Mouse (Mus musculus) cerebral cortex, adult 2 months (tissue): ENCODE measurements around the gene Ttc7.

Source experiments
- WGBS: fragments of 180-500 bp; shearing (Covaris S2); methylation state at CpG from one replicate; pipeline ENCODE4 v1.1.7; 2018; 5-methylcytosine and 5-hydroxymethylcytosine counted together

Gene Ttc7

DNA sequence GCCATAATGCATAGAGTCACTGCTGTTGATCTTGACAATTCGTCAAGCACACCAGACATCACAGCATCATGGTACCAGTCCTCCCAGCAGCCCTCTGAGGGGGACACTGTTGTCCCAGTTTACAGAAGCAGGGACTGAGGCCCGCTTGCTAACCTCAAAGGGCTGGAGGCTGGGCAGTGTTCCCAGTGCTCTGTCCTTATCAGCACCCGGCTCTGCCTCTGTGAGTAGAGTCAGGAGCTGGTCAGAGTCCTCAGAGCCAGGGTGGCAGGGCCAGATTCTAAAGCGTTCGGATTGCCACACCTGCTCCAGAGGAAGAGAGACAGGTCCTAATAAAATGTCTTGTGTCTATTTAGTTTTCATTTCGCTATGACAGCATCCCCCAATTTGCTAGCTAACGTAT is 55.0 kb downstream of the Ttc7 start:
- 91% methylated on average over 7 of the region's 7 CpGs for WGBS

DNA sequence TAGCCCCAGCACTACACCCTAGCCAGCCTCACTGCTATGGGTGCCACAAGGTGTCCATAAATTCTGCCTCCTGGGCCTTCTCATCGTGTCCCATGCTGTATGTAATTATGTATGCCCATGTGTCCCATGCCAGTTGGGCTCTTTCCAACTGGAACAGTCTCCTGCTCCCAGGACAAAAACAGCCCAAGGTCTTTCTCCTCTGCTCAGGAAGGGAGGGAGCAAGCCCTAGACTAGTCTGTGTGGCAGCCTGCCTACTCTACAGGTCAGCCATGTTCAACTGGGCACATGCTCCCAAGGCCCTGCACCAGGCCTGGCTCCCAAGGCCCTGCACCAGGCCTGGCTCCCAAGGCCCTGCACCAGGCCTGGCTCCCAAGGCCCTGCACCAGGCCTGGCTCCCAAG is 56.4 kb downstream of the Ttc7 start:
- WGBS, result 30% methylated on average over 1 of the region's 1 CpGs

DNA sequence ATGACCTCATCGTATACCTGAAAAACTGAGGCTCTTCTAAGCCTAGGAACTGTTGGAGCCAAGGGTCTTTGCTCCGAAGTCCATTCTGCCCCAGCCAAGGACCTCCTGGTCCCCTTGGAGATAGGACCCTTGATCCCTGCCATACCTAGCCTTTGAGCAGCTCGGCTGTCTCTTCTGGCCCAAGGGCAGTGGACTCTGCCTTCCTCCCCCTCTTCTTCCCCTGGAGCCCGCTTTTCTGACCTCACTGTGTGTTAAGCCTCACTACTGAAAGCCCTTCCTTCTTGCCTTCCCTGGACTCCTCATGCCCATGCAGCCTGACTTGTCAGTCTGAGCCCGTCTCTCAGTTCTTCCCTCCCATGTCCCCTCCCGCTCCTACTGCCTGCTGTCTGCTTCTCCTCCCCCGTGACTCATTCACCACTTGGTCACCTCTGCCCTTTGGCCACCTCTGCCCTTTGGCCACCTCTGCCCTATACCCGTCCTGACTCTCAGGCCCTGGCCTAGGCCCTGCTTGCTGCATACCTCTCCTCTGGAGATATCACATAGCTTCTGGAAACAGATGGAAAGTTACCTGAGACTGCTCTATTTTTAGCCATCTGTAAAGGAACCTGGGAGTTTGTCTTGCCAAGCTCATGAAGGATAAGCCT is 60.5 kb downstream of the Ttc7 start:
- 92% methylated on average over 8 of the region's 8 CpGs for WGBS

DNA sequence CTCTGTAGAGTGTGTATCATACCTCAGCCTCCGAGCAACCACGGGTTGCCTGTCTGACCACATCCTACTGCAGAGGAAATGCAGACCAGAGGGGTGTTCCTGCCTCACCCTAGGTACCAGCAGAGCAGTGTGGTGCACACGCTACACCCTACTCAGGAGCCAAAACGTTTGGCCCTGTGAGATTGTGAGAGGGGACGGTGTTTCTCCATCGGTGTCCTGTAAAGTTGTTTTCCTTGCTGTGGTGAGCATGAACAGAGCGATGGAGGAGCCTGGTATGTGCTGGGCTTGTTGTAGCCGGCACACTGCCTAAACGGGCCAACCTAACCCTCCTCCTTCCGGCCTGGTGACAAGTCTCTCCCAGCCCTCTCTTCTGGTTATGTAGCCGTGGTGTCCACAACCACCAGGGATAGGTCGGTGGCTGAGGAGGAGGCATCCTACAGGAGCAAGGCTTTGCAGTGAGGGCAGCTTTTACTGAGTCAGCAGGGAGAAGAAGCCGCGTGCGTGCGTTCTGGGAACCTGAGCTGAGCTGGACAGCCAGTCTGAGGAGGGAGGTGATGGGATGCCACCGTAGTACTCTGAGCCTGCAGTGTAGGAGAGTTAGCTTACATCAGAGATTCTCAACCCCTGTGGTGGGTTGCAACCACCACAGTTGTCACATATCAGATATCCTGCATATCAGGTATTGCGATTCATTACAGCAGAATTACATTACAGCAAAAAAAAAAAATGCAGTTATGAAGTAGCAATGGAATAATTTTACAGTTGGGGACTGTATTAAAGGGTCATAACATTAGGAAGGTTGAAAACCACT is 62.0 kb downstream of the Ttc7 start:
- 76% methylated on average over 18 of the region's 18 CpGs for WGBS

- 84% methylated on average over 4 of the region's 4 CpGs for WGBS
Observed at GRCm38 (mm10) chr17:87345252-87345593, 62.5 kb downstream of the Ttc7 start.

- WGBS, result 65% methylated on average over 9 of the region's 9 CpGs
Observed at GRCm38 (mm10) chr17:87348353-87348752, 65.7 kb downstream of the Ttc7 start.

- WGBS, result 48% methylated on average over 9 of the region's 9 CpGs
Observed at GRCm38 (mm10) chr17:87349069-87349468, 66.4 kb downstream of the Ttc7 start.

DNA sequence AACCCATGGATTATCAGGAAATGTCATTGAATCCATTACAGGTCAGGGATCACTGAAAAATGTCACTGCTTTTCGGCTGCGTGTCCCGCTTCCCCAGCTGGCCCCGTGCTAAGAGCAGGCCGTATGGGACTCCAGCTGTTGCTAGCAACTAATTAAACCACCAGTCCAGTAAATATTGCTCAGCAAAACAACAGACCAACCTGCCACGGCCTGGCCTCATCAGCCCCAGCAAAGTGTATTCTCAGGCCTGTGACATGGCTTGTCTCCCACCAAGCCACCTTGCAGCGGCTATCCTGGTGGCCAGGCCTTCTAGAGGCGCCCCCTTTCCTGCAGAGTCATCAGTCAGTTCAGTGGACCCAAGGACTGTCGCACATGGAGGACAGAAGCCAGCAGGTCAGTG is 66.9 kb downstream of the Ttc7 start:
- WGBS, result 97% methylated on average over 9 of the region's 9 CpGs

GRCm38 (mm10) chr17:87350471-87351240 is 68.0 kb downstream of the Ttc7 start:
- 84% methylated on average over 13 of the region's 13 CpGs for WGBS

GRCm38 (mm10) chr17:87351241-87352105 is 68.8 kb downstream of the Ttc7 start:
- 59% methylated on average over 20 of the region's 20 CpGs for WGBS

DNA sequence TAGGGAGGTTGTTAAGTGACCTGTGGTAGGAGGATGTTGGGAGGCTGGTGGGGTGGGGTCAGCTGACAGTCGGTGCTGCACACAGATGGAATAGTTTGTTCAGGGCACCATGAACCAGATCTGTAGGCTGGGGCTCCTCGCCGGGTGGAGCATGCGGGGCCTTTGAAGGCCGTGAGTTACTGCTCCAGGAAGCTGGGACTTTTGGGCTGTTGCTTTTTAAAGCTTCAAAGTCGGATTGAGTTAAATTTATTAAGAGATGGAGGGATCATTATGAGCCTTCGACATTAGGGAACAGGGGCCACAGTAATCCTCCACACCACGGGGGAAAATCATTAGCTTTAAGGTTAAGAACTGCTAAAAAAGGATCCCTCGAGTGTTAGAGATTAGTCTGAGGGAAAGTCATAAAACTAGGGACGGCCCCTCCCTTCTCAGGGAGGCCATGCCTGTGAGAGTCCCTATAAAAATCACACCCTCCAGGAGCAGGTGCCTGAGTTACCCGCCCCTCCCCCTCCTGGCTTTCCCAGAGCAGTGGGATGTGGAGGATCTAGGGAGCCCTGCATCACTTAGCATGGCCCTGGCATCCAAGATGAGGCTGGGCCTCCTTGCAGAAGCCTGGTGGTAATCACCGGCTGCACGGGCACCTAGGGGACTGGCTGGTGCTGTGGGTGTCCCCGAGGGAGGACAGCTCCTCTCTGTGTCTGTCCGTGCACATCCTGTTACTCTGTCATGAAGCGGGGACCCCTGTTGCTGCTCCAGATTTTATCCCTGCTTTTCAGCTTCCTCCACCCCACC is 69.6 kb downstream of the Ttc7 start:
- WGBS, result 70% methylated on average over 16 of the region's 16 CpGs

- 81% methylated on average over 1 of the region's 1 CpGs for WGBS
Observed at GRCm38 (mm10) chr17:87352898-87353225, 70.2 kb downstream of the Ttc7 start.

DNA sequence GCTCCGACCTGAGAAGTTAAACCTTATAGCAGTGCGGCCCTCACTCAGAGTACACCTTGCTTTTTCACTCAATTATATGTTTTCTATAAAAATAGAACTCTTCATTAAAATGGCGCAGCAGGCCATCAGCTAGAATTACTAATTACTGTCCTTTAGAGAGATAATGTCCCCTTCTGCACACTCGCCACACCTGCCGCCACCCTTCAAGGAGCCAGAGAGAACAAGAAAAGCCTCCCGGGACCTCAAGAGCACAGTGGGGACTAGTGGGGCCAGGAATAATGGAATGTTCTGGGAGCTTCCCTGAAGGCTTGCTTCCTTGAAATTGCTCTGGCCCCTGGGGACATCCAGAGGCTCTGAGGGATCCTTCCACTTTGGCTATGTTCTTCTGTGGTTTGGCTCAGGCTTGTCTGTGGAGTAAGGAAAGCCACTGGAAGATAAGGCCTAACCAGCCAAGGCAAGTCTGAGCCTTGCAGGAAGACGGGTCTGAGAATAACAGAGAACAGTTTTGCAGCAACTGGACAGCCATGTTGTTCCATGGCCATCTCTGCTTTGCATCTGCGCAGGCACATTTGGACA is 71.1 kb downstream of the Ttc7 start:
- WGBS, result 95% methylated on average over 8 of the region's 8 CpGs

- WGBS, result 93% methylated on average over 8 of the region's 8 CpGs
Observed at GRCm38 (mm10) chr17:87355456-87355855, 72.8 kb downstream of the Ttc7 start.

GRCm38 (mm10) chr17:87356261-87356660 is 73.6 kb downstream of the Ttc7 start:
- WGBS, result 98% methylated on average over 5 of the region's 5 CpGs

- WGBS, result 95% methylated on average over 9 of the region's 9 CpGs
Observed at GRCm38 (mm10) chr17:87357506-87357905, 74.8 kb downstream of the Ttc7 start.

- 55% methylated on average over 3 of the region's 3 CpGs for WGBS
Observed at GRCm38 (mm10) chr17:87361132-87361531, 78.4 kb downstream of the Ttc7 start.

- 61% methylated on average over 15 of the region's 15 CpGs for WGBS
Observed at GRCm38 (mm10) chr17:87364108-87364507, 81.4 kb downstream of the Ttc7 start.

DNA sequence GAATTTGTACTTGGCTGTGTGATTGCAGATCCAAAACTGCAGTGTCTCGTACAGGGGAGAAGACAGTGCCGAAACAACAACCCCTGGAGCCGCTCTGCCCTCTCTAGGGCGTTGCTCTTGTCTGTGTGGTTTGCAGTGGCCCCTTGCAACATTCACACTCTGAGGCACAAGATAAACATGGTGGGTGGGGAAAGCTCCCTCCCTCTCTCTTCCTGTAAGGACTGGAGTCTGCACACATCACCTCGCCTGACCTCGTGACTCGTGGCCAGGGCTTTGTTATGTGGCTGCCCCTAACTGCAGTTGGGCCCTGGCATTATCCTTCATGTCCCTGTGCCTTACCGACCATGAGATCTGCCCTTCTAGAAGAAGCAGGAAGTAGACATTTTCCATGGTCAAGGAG is 82.6 kb downstream of the Ttc7 start:
- 77% methylated on average over 8 of the region's 8 CpGs for WGBS

DNA sequence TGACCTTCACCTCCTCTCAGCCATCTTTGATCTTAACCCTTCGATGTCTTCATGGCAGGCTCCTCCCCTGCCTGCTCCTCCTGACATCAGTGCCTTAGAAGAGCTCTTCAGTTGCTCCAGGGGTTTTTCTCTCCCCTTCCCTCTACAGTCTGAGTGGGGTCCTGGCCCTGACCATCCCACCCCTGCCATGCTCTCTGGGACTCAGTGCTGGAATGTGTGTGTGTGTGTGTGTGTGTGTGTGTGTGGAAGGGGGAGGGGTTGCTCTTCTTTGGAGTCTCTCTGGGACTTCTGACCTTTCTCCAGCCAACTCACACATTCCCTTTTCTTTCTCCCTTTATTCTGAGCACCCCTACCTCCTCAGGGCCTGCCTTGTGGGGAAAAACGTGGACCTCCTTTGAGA is 83.8 kb downstream of the Ttc7 start:
- WGBS, result 67% methylated on average over 2 of the region's 2 CpGs

DNA sequence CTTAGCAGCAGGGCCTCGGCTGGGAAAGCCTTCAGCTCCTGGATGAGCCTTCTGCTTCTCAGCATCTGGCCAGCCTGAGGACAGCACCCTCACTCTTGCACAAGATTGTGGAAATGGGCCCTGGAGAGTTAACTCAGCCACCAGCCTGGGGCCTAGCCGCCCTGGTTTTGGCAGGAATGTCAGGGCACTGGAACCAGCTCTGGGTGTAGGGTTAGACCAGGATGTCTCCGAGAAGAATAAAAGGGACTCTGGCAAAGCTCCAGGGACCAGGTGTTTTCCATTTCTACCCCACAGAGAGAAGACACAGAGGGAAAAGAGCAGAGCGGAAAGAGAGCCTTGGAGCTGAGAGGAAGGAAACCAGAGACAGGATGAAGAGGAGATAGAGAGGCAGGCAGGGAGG is 84.5 kb downstream of the Ttc7 start:
- WGBS, result 43% methylated on average over 4 of the region's 4 CpGs
